In the genomic region with DNA sequence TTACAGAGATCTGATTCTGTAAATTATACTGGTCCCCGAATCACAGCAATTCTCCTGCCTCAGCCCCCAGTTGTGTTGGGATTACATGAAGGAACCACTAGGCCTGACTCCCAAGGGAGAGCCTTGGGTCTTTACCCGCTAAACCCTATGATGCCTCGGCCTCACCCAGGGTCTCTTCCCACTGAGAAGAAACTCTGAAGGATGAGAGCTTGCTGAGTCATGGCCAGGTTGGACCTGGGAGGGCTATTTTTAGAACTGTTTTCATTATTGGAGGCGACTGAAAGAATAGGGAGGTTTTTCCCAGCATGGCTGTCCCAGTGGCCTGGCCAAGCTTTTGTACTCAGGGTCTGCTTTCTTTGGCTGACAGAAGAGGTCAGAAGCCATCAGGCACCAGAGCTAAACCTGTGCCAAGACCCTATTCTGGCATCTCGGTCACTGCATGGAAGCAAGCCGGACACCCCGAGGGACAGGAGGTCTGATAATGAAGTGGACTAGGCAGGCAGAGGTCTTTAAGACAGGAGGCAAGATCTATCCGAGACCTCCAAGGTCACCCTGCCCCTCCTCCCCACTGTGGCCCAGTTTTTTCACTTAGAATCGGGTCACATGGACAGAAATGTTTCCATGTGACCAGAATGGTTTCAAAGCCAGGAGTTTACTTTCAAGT, we compare ENCODE assay signal across 1 mouse cellular context.
TF ChIP-seq lines count a peak whose summit lies in the region.

No protein-coding gene starts in this region.

TF ChIP-seq in CH12.LX, 34 proteins besides CTCF, POLR2A, EP300 and RAD21 (continued from another document):
- TF ChIP-seq RCOR1 (conservative IDR thresholded peaks at IDR 0.05; ENCODE audit: low read depth, low read length) (0 out of 2 replicates have a peak, but pooled peaks have one; percentile 47), IRF4 (IDR thresholded peaks at IDR 0.05; ENCODE audit: low read depth, low read length) (peak; percentile 23; the same call in 1 of the 2 replicates), CHD1 (IDR thresholded peaks at IDR 0.05; ENCODE audit: low read depth, low read length) (0 out of 2 replicates have a peak, but pooled peaks have one; percentile 59), BHLHE40 (IDR thresholded peaks at IDR 0.05; ENCODE audit: low read depth, low read length) (no peak), MAZ (IDR thresholded peaks at IDR 0.05; ENCODE audit: low read depth, low read length) (0 out of 2 replicates have a peak, but pooled peaks have one; percentile 19), HCFC1 (IDR thresholded peaks at IDR 0.05; ENCODE audit: low read depth, low read length) (no peak), SMC3 (IDR thresholded peaks at IDR 0.05; ENCODE audit: low read depth, low read length) (no peak), MXI1 (IDR thresholded peaks at IDR 0.05; ENCODE audit: low read depth, low read length) (0 out of 2 replicates have a peak, but pooled peaks have one; percentile 27), UBTF (IDR thresholded peaks at IDR 0.05; ENCODE audit: low read depth, low read length) (no peak), PAX5 (IDR thresholded peaks at IDR 0.05; ENCODE audit: low read length) (no peak), TBP (conservative IDR thresholded peaks at IDR 0.05; ENCODE audit: low read depth, low read length) (no peak), POLR2AphosphoS2 (IDR thresholded peaks at IDR 0.05; ENCODE audit: low read depth, low read length) (no peak), MAFK (IDR thresholded peaks at IDR 0.05; ENCODE audit: insufficient replicate concordance, low read length) (peak; percentile 63; the same call in 1 of the 2 replicates), JUND (conservative IDR thresholded peaks at IDR 0.05; ENCODE audit: low read depth, low read length) (no peak), ZMIZ1 (IDR thresholded peaks at IDR 0.05; ENCODE audit: low read depth, low read length) (no peak), GABPA (IDR thresholded peaks at IDR 0.05; ENCODE audit: insufficient replicate concordance, low read depth, low read length) (no peak), MAX (IDR thresholded peaks at IDR 0.05; ENCODE audit: low read length) (peak; percentile 15; the same call in 1 of the 2 replicates), KAT2A (IDR thresholded peaks at IDR 0.05; ENCODE audit: insufficient replicate concordance, low read length) (no peak), MYC (IDR thresholded peaks at IDR 0.05; ENCODE audit: low read depth, low read length) (no peak), ZNF384 (IDR thresholded peaks at IDR 0.05; ENCODE audit: low read depth, low read length) (peak; percentile 35; the same call in 1 of the 2 replicates), ELF1 (IDR thresholded peaks at IDR 0.05; ENCODE audit: low read depth, low read length) (no peak), MEF2A (IDR thresholded peaks at IDR 0.05; ENCODE audit: borderline replicate concordance, low read depth, low read length) (peak; percentile 85), ETS1 (conservative IDR thresholded peaks at IDR 0.05; ENCODE audit: low read depth, low read length) (peak; percentile 54), E2F4 (IDR thresholded peaks at IDR 0.05; ENCODE audit: insufficient replicate concordance, low read depth, low read length) (no peak), USF1 (IDR thresholded peaks at IDR 0.05; ENCODE audit: low read depth, low read length) (peak; percentile 49), ZC3H11A (IDR thresholded peaks at IDR 0.05; ENCODE audit: low read depth, low read length) (no peak), USF2 (conservative IDR thresholded peaks at IDR 0.05; ENCODE audit: low read depth, low read length) (peak; percentile 38; the same call in 1 of the 2 replicates), JUN (IDR thresholded peaks at IDR 0.05; ENCODE audit: insufficient read depth, low read depth, low read length) (no peak), TCF12 (IDR thresholded peaks at IDR 0.05; ENCODE audit: low read depth, low read length) (no peak; the same call in 1 of the 2 replicates), SIN3A (IDR thresholded peaks at IDR 0.05; ENCODE audit: low read length) (no peak), CHD2 (IDR thresholded peaks at IDR 0.05; ENCODE audit: low read length) (0 out of 2 replicates have a peak, but pooled peaks have one; percentile 11)
TF ChIP-seq in CH12.LX: peak in this region for 13.
